Mouse (Mus musculus) retina, adult 2 months (tissue): ENCODE data around the gene Gm5475.
"Not testable (repeated sequence)": the region's sequence is repeated elsewhere in the genome, so short reads cannot be mapped to it uniquely, and the experiment has no call there.

Experiments
- DNase-seq: peaks from one replicate; pipeline ENCODE4 v3.0.0-alpha.2; 2012; ENCODE audit warnings: low read depth, low spot score

Gene Gm5475

GRCm38 (mm10) chr15:100421758-100422197 lies at the start of gene Gm5475:
Gm5475 (plus strand) TSS chr15:100422147.
- not testable (repeated sequence) for DNase-seq

GRCm38 (mm10) chr15:100375066-100375465 lies 46.9 kb upstream of the Gm5475 start:
- DNase-seq, result peak; percentile 39

GRCm38 (mm10) chr15:100377847-100378505 lies 44.0 kb upstream of the Gm5475 start:
- not testable (repeated sequence) for DNase-seq

- no peak for DNase-seq
Measured at GRCm38 (mm10) chr15:100379658-100380057, 42.3 kb upstream of the Gm5475 start.

GRCm38 (mm10) chr15:100380104-100380503 lies 41.8 kb upstream of the Gm5475 start:
- no peak for DNase-seq

- no peak for DNase-seq
Measured at GRCm38 (mm10) chr15:100385705-100386104, 36.2 kb upstream of the Gm5475 start.

- no peak for DNase-seq
Measured at GRCm38 (mm10) chr15:100387544-100388223, 34.3 kb upstream of the Gm5475 start.

GRCm38 (mm10) chr15:100388224-100388835 lies 33.6 kb upstream of the Gm5475 start:
- no peak for DNase-seq

GRCm38 (mm10) chr15:100388886-100389285 lies 33.1 kb upstream of the Gm5475 start:
- DNase-seq, result no peak

GRCm38 (mm10) chr15:100391066-100391465 lies 30.9 kb upstream of the Gm5475 start:
- DNase-seq, result no peak

GRCm38 (mm10) chr15:100391599-100391998 lies 30.3 kb upstream of the Gm5475 start:
- no peak for DNase-seq

GRCm38 (mm10) chr15:100393016-100393415 lies 28.9 kb upstream of the Gm5475 start:
- DNase-seq, result no peak

GRCm38 (mm10) chr15:100395561-100395960 lies 26.4 kb upstream of the Gm5475 start:
- no peak for DNase-seq

- no peak for DNase-seq
Measured at GRCm38 (mm10) chr15:100400592-100401250, 21.2 kb upstream of the Gm5475 start.

GRCm38 (mm10) chr15:100401811-100402210 lies 20.1 kb upstream of the Gm5475 start:
- no peak for DNase-seq

GRCm38 (mm10) chr15:100402347-100402746 lies 19.6 kb upstream of the Gm5475 start:
- DNase-seq, result no peak

GRCm38 (mm10) chr15:100402798-100403197 lies 19.1 kb upstream of the Gm5475 start:
- DNase-seq, result no peak

- DNase-seq, result no peak
Measured at GRCm38 (mm10) chr15:100403318-100404000, 18.5 kb upstream of the Gm5475 start.

- DNase-seq, result no peak
Measured at GRCm38 (mm10) chr15:100406088-100406487, 15.9 kb upstream of the Gm5475 start.

- DNase-seq, result no peak
Measured at GRCm38 (mm10) chr15:100410918-100411672, 10.9 kb upstream of the Gm5475 start.

- DNase-seq, result no peak
Measured at GRCm38 (mm10) chr15:100411731-100412130, 10.2 kb upstream of the Gm5475 start.
